10 mouse cellular contexts compared by ENCODE assay signal in genomic region chr2:72838085-72838727, GRCm38 (mm10).
A peak's percentile ranks its signal among the peaks of the same experiment; 100 is the strongest.
DNase-seq lines count a peak whose midpoint lies in the region; ATAC-seq and TF ChIP-seq lines count a peak whose summit lies in the region.
"Had no signal": no experiment of that assay in that cellular context is flagged by ENCODE, and none has a peak within 500 bp of the region (broad histone marks: within the 10 kb centered on the region; RNA-seq: fewer than 3 reads in every experiment).

No protein-coding gene starts in this region.

- H3K27ac ChIP-seq in gastrocnemius, adult 2 months, result no peak overlapping the region
- H3K27ac ChIP-seq: liver, embryonic 15.5 days had no signal

- intact Hi-C loops in gastrocnemius, adult 2 months (cut with DNase I), result no loop called here

- ATAC-seq in megakaryocyte-erythroid progenitor cell, adult 5-6 weeks (replicated peaks; ENCODE audit: low FRiP score, low TSS enrichment, poor library complexity, severe bottlenecking), result no peak

- no peak overlapping the region for H3K4me3 ChIP-seq in gastrocnemius, adult 2 months
- H3K4me3 ChIP-seq: erythroblast, embryonic 14.5 days; liver, embryonic 15.5 days had no signal

- DNase-seq in gastrocnemius, adult 2 months, result peak; percentile 26
- DNase-seq in gastrocnemius, postnatal 10 days, result no peak
- peak; percentile 92 for DNase-seq in CD4-positive helper T cell, adult 2 months (ENCODE audit: low read depth, low spot score)
- peak; percentile 43 for DNase-seq in embryo, embryonic 11 days
- peak; percentile 6 for DNase-seq in lung, postnatal 14 days
- DNase-seq in gastrocnemius, adult 8-10 months (ENCODE audit: low spot score in 2 of 2), result no peak
- no peak for DNase-seq in kidney, adult 11 months

- TF ChIP-seq CTCF in gastrocnemius, adult 2 months (IDR thresholded peaks at IDR 0.05), result no peak

Comparison
In these comparisons a context has a peak if more than half of its experiments do, and no peak if none do; other contexts are left out.
1. DNase-seq: peak in gastrocnemius, adult 2 months (single experiment), CD4-positive helper T cell, adult 2 months (single experiment), embryo, embryonic 11 days (single experiment) and lung, postnatal 14 days (single experiment); none in gastrocnemius, postnatal 10 days (single experiment), gastrocnemius, adult 8-10 months (0 of 2) and kidney, adult 11 months (single experiment).